Mouse (Mus musculus) ZHBTc4 (cell line): ENCODE measurements around the gene BC028528.
"Not testable (repeated sequence)": the region's sequence is repeated elsewhere in the genome, so short reads cannot be mapped to it uniquely, and the experiment has no call there.

Experiments used
- DNase-seq: peaks from one replicate; pipeline ENCODE4 v3.0.0-alpha.2; 2011; ENCODE audit warnings: low read depth, low spot score

The BC028528 gene

GRCm38 (mm10) chr3:95879063-95879462, 12.7 kb downstream of the BC028528 start:
- no peak for DNase-seq

GRCm38 (mm10) chr3:95872048-95872447, 19.8 kb downstream of the BC028528 start:
- DNase-seq = no peak

- DNase-seq = peak; percentile 93
Measured at GRCm38 (mm10) chr3:95871392-95871867, 20.4 kb downstream of the BC028528 start, which contains the start of gene Mrps21. TSS of gene Mrps21 (minus strand) at chr3:95871519.

- DNase-seq = no peak
Measured at GRCm38 (mm10) chr3:95870976-95871375, 20.8 kb downstream of the BC028528 start.

- DNase-seq = no peak
Measured at GRCm38 (mm10) chr3:95867408-95867807, 24.4 kb downstream of the BC028528 start.

- no peak for DNase-seq
Measured at GRCm38 (mm10) chr3:95866071-95866470, 25.7 kb downstream of the BC028528 start.

GRCm38 (mm10) chr3:95865571-95865970, 26.2 kb downstream of the BC028528 start:
- DNase-seq = peak; percentile 50

- no peak for DNase-seq
Measured at GRCm38 (mm10) chr3:95865050-95865449, 26.8 kb downstream of the BC028528 start.

GRCm38 (mm10) chr3:95863578-95863977, 28.2 kb downstream of the BC028528 start:
- DNase-seq = no peak

GRCm38 (mm10) chr3:95861796-95862195, 30.0 kb downstream of the BC028528 start:
- peak; percentile 94 for DNase-seq

- peak; percentile 69 for DNase-seq
Measured at GRCm38 (mm10) chr3:95861216-95861615, 30.6 kb downstream of the BC028528 start.

GRCm38 (mm10) chr3:95860323-95860722, 31.5 kb downstream of the BC028528 start:
- peak; percentile 44 for DNase-seq

- DNase-seq = not testable (repeated sequence)
Measured at GRCm38 (mm10) chr3:95858278-95858677, 33.5 kb downstream of the BC028528 start.

GRCm38 (mm10) chr3:95857050-95857449, 34.8 kb downstream of the BC028528 start:
- not testable (repeated sequence) for DNase-seq

- peak; percentile 38 for DNase-seq
Measured at GRCm38 (mm10) chr3:95856115-95856514, 35.7 kb downstream of the BC028528 start.

GRCm38 (mm10) chr3:95855502-95856089, 36.2 kb downstream of the BC028528 start, which contains the start of gene Prpf3:
TSS of gene Prpf3 (minus strand) at chr3:95855885.
- peak; percentile 96 for DNase-seq

- DNase-seq = no peak
Measured at GRCm38 (mm10) chr3:95851317-95851716, 40.5 kb downstream of the BC028528 start.

- no peak for DNase-seq
Measured at GRCm38 (mm10) chr3:95850611-95851010, 41.2 kb downstream of the BC028528 start.

GRCm38 (mm10) chr3:95842503-95843214, 49.1 kb downstream of the BC028528 start:
- peak; percentile 36 for DNase-seq

- DNase-seq = no peak
Measured at GRCm38 (mm10) chr3:95839250-95839649, 52.6 kb downstream of the BC028528 start.
